Mouse (Mus musculus) macrophage (primary cell): ENCODE data around the gene Gpatch11. TPM values are rescaled to one million over a fixed set of nuclear protein-coding genes. Genes with fewer than 3 reads are reported as not detected.
"Not testable (repeated sequence)": the region's sequence is repeated elsewhere in the genome, so short reads cannot be mapped to it uniquely, and the experiment has no call there.

Source experiments
- H3K27ac ChIP-seq: fragments of 350-480 bp; formaldehyde crosslinking; 2 replicates; pipeline ENCODE4 v1.9.0; 2021
- H3K36me3 ChIP-seq: fragments of 350-480 bp; formaldehyde crosslinking; 2 replicates; pipeline ENCODE4 v1.9.0; 2021; ENCODE audit errors: inconsistent target
- H3K4me3 ChIP-seq: fragments of 350-480 bp; formaldehyde crosslinking; 2 replicates; pipeline ENCODE4 v1.9.0; 2021; ENCODE audit errors: inconsistent target
- H3K79me2 ChIP-seq: fragments of 350-480 bp; formaldehyde crosslinking; 2 replicates; pipeline ENCODE4 v1.9.0; 2021; ENCODE audit errors: inconsistent target
- WGBS: methylation state at CpG from one replicate; pipeline ENCODE4 v1.1.7; 2026; ENCODE audit warnings: inconsistent platforms; ENCODE audit not compliant: missing documents; 5-methylcytosine and 5-hydroxymethylcytosine counted together
- polyA plus RNA-seq: library from polyadenylated mRNA; stranded (reverse); fragments of 250-400 nt; gene quantifications from 3 replicates; pipeline ENCODE4 v1.2.4, GENCODE M21; 2018; ENCODE audit warnings: inconsistent platforms
- total RNA-seq, 78 experiments: library from RNA; depleted of rRNA; stranded (reverse); fragments of 250-400 nt; gene quantifications; 1 replicate in 9 of 78; 2 replicates in 24 of 78; 3 replicates in 43 of 78; 4 replicates in 2 of 78; pipeline ENCODE4 v1.2.4; 2018; ENCODE audit warnings: inconsistent platforms in 56 of 78

Gpatch11 gene
- total RNA-seq (2018; cell fraction: chromatin; rRNA removed) = 10 to 100 TPM in 20 of 26 experiments, 1 to 10 TPM in 6; 1.7 to 46.8 (median 14.1) TPM
- 10 to 100 TPM; 11.5 to 29.2 (median 17.7) TPM for total RNA-seq (2018; cell fraction: cytosol; rRNA removed)
- total RNA-seq (2018; cell fraction: nucleus; rRNA removed) = 10 to 100 TPM in 13 of 26 experiments, 1 to 10 TPM in 13; 5.2 to 24.6 (median 10.1) TPM
- polyA plus RNA-seq = 24.8 to 51.5 TPM (median 31.8 TPM) in 3 replicates

- WGBS = under 1% methylated on average over 78 of the region's 81 CpGs
- no peaks in the 10 kb centered on the region; the same call in 1 of the 2 replicates for H3K79me2 ChIP-seq
- peaks cover 22% of the 10 kb centered on the region for H3K36me3 ChIP-seq
- H3K4me3 ChIP-seq = peak within 1 kb of the TSS; percentile 92
- H3K27ac ChIP-seq = peak within 1 kb of the TSS; percentile 61
Measured at GRCm38 (mm10) chr17:78834856-78835835, at the start of gene Gpatch11, which contains the start of gene Heatr5b. Gpatch11 (plus strand) TSS chr17:78835567. Heatr5b (minus strand) TSS chr17:78835364.

- H3K79me2 ChIP-seq, H3K27ac ChIP-seq, H3K4me3 ChIP-seq: not testable (repeated sequence)
- WGBS = 92% methylated on average over 3 of the region's 3 CpGs
- peaks cover 36% of the 10 kb centered on the region for H3K36me3 ChIP-seq
Measured at GRCm38 (mm10) chr17:78788273-78788672, 47.1 kb upstream of the Gpatch11 start.

DNA sequence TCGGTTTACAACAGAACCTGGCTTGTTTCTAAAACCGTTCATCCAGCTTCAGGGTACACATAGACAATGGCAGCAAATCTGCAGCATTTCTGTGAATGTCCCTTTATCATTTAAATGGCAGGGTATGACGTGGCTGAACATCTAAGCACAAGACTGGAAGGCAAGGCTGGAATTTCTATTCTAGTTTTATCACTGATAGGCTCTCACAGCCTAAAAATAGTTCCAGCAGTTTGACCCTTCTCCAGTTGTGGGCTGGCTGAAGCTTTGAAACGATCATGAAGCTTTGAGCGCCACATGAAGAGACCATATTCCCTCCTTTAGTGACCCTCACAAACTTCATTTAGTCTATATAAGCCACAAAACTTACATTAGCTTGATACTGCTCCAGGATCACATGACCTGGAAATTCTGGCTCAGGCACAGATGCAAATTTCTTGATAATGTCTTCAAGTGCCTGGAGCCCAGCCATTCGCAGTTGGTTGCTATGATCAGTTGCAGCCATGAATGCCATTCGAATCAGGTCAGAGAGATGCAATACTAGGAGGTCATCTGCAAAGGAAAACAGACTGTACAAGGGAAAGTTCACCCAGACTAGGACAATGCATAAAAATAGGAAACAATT, 44.2 kb upstream of the Gpatch11 start:
- no peaks in the 10 kb centered on the region for H3K79me2 ChIP-seq
- no peak overlapping the region for H3K4me3 ChIP-seq
- 96% methylated on average over 7 of the region's 7 CpGs for WGBS
- H3K36me3 ChIP-seq = peaks cover 41% of the 10 kb centered on the region; the same call in 1 of the 2 replicates
- no peak overlapping the region for H3K27ac ChIP-seq

DNA sequence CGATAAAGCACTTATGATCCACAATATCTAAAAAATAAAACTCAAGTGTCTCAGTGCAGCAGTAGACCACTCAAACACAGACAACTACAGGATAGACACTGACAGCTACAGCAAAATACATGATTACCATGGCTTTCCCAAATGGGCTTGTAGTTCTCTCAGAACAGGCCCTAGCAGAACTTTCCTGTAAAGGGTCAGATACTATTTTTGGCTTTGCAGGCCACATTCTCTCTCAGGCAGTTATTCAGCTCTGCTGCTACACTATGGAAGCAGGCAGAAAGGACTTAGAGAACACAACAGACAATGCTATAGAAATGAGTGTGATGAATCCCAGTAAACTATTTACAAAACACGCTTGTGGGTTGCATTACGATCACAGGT, 43.7 kb upstream of the Gpatch11 start:
- no peak overlapping the region for H3K27ac ChIP-seq
- WGBS = 98% methylated on average over 3 of the region's 3 CpGs
- no peak overlapping the region for H3K4me3 ChIP-seq
- peaks cover 41% of the 10 kb centered on the region; the same call in 1 of the 2 replicates for H3K36me3 ChIP-seq
- no peaks in the 10 kb centered on the region for H3K79me2 ChIP-seq

GRCm38 (mm10) chr17:78792122-78792521, 43.2 kb upstream of the Gpatch11 start:
- Histone ChIP-seq H3K79me2 (no peaks in the 10 kb centered on the region), H3K27ac (no peak overlapping the region), H3K4me3 (no peak overlapping the region), H3K36me3 (peaks cover 41% of the 10 kb centered on the region; the same call in 1 of the 2 replicates)
- WGBS = 87% methylated on average over 3 of the region's 3 CpGs

DNA sequence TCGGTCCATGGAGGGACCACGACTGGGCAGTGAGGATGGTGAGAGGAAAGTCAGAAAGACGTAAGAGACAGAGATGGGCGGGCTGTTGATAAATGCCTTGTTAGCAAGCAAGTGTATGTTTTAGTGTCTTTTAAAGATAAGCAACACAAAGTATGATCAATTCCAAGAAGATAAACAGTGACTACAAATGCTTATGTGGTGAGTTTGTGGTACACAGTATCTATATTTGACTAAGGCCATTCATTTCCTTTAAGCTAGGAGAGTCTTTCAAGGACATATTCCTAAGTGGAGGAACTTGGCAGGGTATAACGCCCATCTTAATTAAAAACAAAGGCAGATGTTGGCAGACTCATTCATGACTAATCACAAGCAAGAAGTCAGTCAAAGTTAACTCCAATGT, 41.0 kb upstream of the Gpatch11 start:
- Histone ChIP-seq H3K4me3 (no peak overlapping the region), H3K36me3 (peaks cover 31% of the 10 kb centered on the region; the same call in 1 of the 2 replicates), H3K27ac (no peak overlapping the region), H3K79me2 (no peaks in the 10 kb centered on the region)
- 94% methylated on average over 5 of the region's 5 CpGs for WGBS

- Histone ChIP-seq H3K36me3 (peaks cover 24% of the 10 kb centered on the region; the same call in 1 of the 2 replicates), H3K27ac (peak overlapping the region; percentile 43), H3K79me2 (no peaks in the 10 kb centered on the region), H3K4me3 (no peak overlapping the region)
- 78% methylated on average over 1 of the region's 1 CpGs for WGBS
Measured at GRCm38 (mm10) chr17:78797222-78797621, 38.1 kb upstream of the Gpatch11 start.

GRCm38 (mm10) chr17:78809019-78809418, 26.3 kb upstream of the Gpatch11 start:
- Histone ChIP-seq H3K4me3 (no peak overlapping the region), H3K36me3 (peaks cover 67% of the 10 kb centered on the region), H3K79me2 (no peaks in the 10 kb centered on the region), H3K27ac (no peak overlapping the region)

- no peaks in the 10 kb centered on the region for H3K79me2 ChIP-seq
- peaks cover 69% of the 10 kb centered on the region for H3K36me3 ChIP-seq
- 98% methylated on average over 3 of the region's 3 CpGs for WGBS
- no peak overlapping the region for H3K4me3 ChIP-seq
- no peak overlapping the region for H3K27ac ChIP-seq
Measured at GRCm38 (mm10) chr17:78809582-78809981, 25.8 kb upstream of the Gpatch11 start.

DNA sequence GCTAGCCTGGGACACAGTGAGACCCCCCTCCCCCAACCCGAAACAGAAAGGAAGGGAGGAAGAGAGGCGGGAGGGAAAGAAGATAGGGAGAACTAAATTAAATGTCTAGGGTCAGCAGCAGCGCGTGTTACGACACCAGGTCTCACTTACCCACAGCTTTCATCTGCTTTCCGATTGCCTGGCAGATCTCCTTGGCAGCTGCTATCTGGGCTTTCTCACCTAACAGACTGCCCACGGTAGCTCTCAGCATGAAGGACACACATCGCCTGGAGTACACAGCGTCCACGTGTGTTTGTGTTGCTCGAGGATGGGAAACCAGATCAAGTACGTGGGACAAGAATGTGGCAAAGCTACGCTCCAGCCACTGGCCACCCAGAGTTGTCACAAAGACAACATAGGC, 11.0 kb upstream of the Gpatch11 start:
- Histone ChIP-seq H3K36me3 (peaks cover 82% of the 10 kb centered on the region), H3K4me3 (no peak overlapping the region), H3K27ac (no peak overlapping the region), H3K79me2 (no peaks in the 10 kb centered on the region)
- WGBS = 85% methylated on average over 13 of the region's 13 CpGs

- Histone ChIP-seq H3K36me3 (peaks cover 19% of the 10 kb centered on the region), H3K79me2 (no peaks in the 10 kb centered on the region; the same call in 1 of the 2 replicates), H3K27ac (peak overlapping the region; percentile 61), H3K4me3 (peak overlapping the region; percentile 92)
- WGBS = 8% methylated on average over 1 of the region's 2 CpGs
Measured at GRCm38 (mm10) chr17:78836056-78836455, 689 bp downstream of the Gpatch11 start.

- WGBS = 94% methylated on average over 7 of the region's 7 CpGs
- Histone ChIP-seq H3K36me3 (peaks cover 69% of the 10 kb centered on the region), H3K27ac (no peak overlapping the region), H3K79me2 (no peaks in the 10 kb centered on the region), H3K4me3 (no peak overlapping the region)
Measured at GRCm38 (mm10) chr17:78842271-78842928, 7.0 kb downstream of the Gpatch11 start.

DNA sequence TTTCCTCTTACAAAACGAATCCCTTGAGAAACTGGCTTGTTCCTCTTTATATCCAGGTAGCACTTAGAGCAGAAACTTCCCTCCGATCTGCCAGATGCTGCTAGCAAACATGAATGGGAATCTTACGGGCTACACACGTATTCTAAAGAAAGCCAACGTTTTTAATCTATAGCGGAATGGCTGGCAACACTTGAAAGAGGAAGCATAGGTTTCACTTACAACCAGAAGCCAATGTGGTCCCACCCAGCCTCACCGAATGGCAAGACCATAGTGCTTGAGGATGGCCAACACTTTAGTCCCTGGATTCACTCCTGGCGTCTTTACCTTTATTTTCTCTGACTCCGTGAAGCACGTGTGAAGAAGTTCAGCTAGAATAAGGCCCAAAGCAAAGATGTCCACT, 20.9 kb downstream of the Gpatch11 start:
- Histone ChIP-seq H3K79me2 (no peaks in the 10 kb centered on the region), H3K27ac (no peak overlapping the region), H3K36me3 (peaks cover 86% of the 10 kb centered on the region), H3K4me3 (no peak overlapping the region)
- 54% methylated on average over 10 of the region's 10 CpGs for WGBS

DNA sequence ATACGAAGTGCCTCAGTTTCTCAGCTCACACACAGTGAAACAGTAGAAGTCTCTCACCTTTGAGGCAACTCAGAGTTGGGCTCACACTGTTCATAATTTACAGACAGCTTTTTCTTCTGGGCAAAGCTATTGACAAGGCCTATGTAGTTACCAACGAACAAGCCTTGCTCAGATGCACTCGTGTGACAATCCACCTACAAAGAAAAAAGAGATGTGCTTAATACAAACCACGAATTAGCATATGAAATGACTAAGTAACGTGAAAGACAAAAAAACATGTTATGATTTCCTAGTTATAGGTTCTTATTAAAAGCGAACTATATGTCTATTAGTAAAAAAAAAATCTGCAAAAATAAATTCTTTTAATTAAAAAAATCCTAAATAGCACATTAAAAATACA, 38.5 kb downstream of the Gpatch11 start:
- 93% methylated on average over 5 of the region's 6 CpGs for WGBS
- peaks cover 40% of the 10 kb centered on the region for H3K79me2 ChIP-seq
- H3K4me3 ChIP-seq = no peak overlapping the region
- no peak overlapping the region for H3K27ac ChIP-seq
- peaks cover 92% of the 10 kb centered on the region for H3K36me3 ChIP-seq
